Mouse (Mus musculus) A20 (cell line): ENCODE measurements around the gene Dolpp1.

Source experiments
- DNase-seq: peaks from one replicate; pipeline ENCODE4 v3.0.0-alpha.2; 2011; ENCODE audit warnings: low read depth, low spot score

Gene Dolpp1

GRCm38 (mm10) chr2:30440701-30441517 lies 48.9 kb downstream of the Dolpp1 start:
- peak; percentile 77 for DNase-seq

GRCm38 (mm10) chr2:30441518-30442497 lies 49.8 kb downstream of the Dolpp1 start:
- DNase-seq: peak; percentile 77

GRCm38 (mm10) chr2:30442498-30442890 lies 50.4 kb downstream of the Dolpp1 start:
- no peak for DNase-seq

- no peak for DNase-seq
These were observed 51.2 kb downstream of the Dolpp1 start for GRCm38 (mm10) chr2:30443281-30443680.

GRCm38 (mm10) chr2:30444006-30444405 lies 52.0 kb downstream of the Dolpp1 start:
- no peak for DNase-seq

- no peak for DNase-seq
These were observed 52.4 kb downstream of the Dolpp1 start for GRCm38 (mm10) chr2:30444450-30444849.

- DNase-seq: no peak
These were observed 53.3 kb downstream of the Dolpp1 start for GRCm38 (mm10) chr2:30445312-30445711.

GRCm38 (mm10) chr2:30446891-30447826 lies 55.1 kb downstream of the Dolpp1 start:
- no peak for DNase-seq

- no peak for DNase-seq
These were observed 56.3 kb downstream of the Dolpp1 start for GRCm38 (mm10) chr2:30448371-30448770.
